Mouse (Mus musculus): ENCODE data around the gene Tulp2. TPM values are rescaled to one million over a fixed set of nuclear protein-coding genes. Genes with fewer than 3 reads are reported as not detected.
A peak's percentile ranks its signal among the peaks of the same experiment; 100 is the strongest.
"Not testable (repeated sequence)": the region's sequence is repeated elsewhere in the genome, so short reads cannot be mapped to it uniquely, and the experiment has no call there.

Tulp2 gene
- polyA plus RNA-seq, 1 experiment from 2014 or later = 1.5 TPM

DNA sequence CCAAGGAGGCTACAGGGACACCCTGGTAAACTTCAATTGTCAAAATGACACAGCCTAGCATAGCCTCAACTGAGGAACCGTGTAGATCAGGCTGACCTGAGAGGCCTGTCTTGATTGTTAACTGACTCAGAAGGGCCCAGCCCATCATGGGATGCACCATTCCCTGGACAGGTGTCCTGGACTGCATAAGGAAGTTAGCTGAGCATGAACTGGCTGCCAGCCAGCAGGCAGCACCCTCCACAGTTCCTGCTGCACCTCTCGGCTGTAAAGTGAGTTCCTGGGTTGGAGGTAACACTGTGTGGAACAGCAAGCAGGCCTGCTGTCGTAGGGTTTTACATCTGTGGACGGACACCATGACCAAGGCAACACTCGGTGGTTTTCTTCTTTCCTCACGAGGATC lies 25.9 kb downstream of the Tulp2 start:
- no peak for ATAC-seq (replicated peaks; ENCODE audit: insufficient number of reproducible peaks, low FRiP score, low TSS enrichment)
- H3K4me2 ChIP-seq = no peak overlapping the region
- 84% methylated on average over 6 of the region's 6 CpGs for WGBS (ENCODE audit: insufficient replicate concordance)
- H3K4me1 ChIP-seq (ENCODE audit: control insufficient read depth, insufficient read depth, low read length) = peaks cover 17% of the 10 kb centered on the region
- H3K9ac ChIP-seq (ENCODE audit: low read depth, low read length) = no peak overlapping the region
- no peaks in the 10 kb centered on the region for H3K27me3 ChIP-seq (ENCODE audit: control insufficient read depth, insufficient read depth, low read length)
- H3K9me3 ChIP-seq (replicated peaks; ENCODE audit: control insufficient read depth, low read length) = no peaks in the 10 kb centered on the region
- H3K36me3 ChIP-seq (ENCODE audit: control insufficient read depth, insufficient read depth, low read length) = peaks cover 11% of the 10 kb centered on the region; the same call in 1 of the 2 replicates
- no peak overlapping the region for H3K4me3 ChIP-seq (ENCODE audit: low read depth, low read length)
- no peak overlapping the region for H3K27ac ChIP-seq (ENCODE audit: low read depth, low read length)

GRCm38 (mm10) chr7:45508561-45508960 lies 26.9 kb downstream of the Tulp2 start:
- no peaks in the 10 kb centered on the region for H3K9me3 ChIP-seq (replicated peaks; ENCODE audit: control insufficient read depth, low read length)
- H3K4me1 ChIP-seq (ENCODE audit: control insufficient read depth, insufficient read depth, low read length) = peaks cover 17% of the 10 kb centered on the region
- peak; percentile 65; the same call in 1 of the 2 replicates for ATAC-seq (replicated peaks; ENCODE audit: insufficient number of reproducible peaks, low FRiP score, low TSS enrichment)
- H3K27me3 ChIP-seq (ENCODE audit: control insufficient read depth, insufficient read depth, low read length) = no peaks in the 10 kb centered on the region
- peaks cover 11% of the 10 kb centered on the region; the same call in 1 of the 2 replicates for H3K36me3 ChIP-seq (ENCODE audit: control insufficient read depth, insufficient read depth, low read length)
- H3K4me2 ChIP-seq = peak overlapping the region; percentile 87
- no peak overlapping the region for H3K27ac ChIP-seq (ENCODE audit: low read depth, low read length)
- WGBS (ENCODE audit: insufficient replicate concordance) = 70% methylated on average over 6 of the region's 6 CpGs
- H3K9ac ChIP-seq (ENCODE audit: low read depth, low read length) = peak overlapping the region; percentile 52
- peak overlapping the region; percentile 56; the same call in 1 of the 2 replicates for H3K4me3 ChIP-seq (ENCODE audit: low read depth, low read length)

DNA sequence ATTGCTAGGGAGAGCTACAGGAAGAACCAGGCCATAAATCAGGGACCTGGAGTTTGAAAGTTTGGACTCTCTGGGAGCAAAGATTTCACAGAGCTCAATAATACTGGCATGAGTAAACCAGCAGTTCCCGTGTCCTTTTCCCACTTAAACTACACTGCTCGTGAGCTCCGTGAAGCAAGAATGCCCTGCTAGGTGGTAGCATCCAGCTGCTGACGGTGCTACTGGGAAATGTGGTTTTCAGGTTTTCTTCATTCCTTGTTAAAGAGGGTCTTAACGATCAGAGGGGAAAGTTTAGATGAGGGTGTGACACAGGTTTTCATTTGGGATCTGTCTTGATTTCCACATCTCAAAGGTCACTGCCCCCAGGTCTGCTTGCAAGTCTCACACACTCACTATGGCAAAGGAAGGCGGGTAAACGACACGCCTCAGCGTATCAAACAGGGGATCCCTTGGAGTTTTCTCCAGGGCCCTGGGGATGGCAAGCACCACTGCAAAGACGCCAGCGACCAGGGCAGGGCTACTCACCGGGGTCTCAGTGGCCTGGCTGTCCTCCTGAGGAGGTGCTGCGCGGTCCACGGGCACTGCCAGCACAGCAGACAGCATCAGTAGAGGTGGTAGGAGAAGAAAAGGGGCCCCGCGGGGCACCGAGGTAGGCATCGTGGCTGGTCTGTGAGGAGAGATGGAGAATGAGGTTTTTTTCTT lies 27.7 kb downstream of the Tulp2 start:
- Histone ChIP-seq H3K9me3 (replicated peaks; ENCODE audit: control insufficient read depth, low read length) (no peaks in the 10 kb centered on the region), H3K4me1 (ENCODE audit: control insufficient read depth, insufficient read depth, low read length) (peaks cover 17% of the 10 kb centered on the region), H3K27ac (ENCODE audit: low read depth, low read length) (peak overlapping the region; percentile 89; the same call in 1 of the 2 replicates), H3K36me3 (ENCODE audit: control insufficient read depth, insufficient read depth, low read length) (peaks cover 11% of the 10 kb centered on the region; the same call in 1 of the 2 replicates), H3K27me3 (ENCODE audit: control insufficient read depth, insufficient read depth, low read length) (no peaks in the 10 kb centered on the region), H3K9ac (ENCODE audit: low read depth, low read length) (peak overlapping the region; percentile 75), H3K4me3 (ENCODE audit: low read depth, low read length) (peak overlapping the region; percentile 56), H3K4me2 (peak overlapping the region; percentile 87)
- WGBS (ENCODE audit: insufficient replicate concordance) = 33% methylated on average over 19 of the region's 19 CpGs
- no peak; the same call in 1 of the 2 replicates for ATAC-seq (replicated peaks; ENCODE audit: insufficient number of reproducible peaks, low FRiP score, low TSS enrichment)

DNA sequence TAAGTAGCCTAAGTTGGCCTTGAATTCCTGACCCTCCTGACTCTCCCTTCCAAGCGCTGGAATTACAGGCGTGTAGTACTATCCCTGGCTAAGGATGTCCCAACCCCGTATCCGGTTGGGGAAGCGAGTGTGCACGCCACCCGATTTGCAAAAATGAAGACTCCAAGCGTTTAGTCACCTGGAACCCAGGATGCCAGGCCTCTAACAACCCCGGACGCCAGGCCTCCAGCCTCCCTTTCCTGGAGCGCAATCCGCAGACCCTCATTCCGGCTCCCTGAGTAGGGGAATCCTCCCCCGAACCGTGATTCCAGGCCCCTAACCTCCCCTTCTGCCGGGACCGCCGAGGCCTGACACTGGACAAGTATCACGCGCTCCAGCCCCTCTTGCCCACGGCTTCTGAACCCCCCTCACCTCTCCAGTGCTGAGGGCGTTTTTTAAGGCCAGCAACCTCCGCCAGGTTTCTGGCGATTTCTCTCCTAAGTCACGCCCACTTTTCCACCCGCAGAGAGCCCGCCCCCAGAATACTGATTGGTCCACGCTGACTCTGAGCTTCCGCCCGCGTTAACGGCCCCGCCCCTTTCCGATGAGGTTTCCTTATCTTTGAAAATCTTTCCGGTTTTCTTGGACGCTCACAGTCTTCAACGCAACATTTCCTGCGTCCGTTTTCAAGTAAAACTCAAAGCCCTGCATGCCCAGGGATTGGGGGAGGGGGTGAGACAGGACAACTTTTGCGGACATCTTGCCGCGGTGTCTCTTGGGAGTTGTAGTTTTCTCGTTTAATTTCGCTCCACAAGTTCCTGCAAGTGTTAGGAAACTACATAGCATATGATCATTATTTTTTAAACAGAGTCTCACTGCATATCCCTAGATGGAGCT lies 28.5 kb downstream of the Tulp2 start, which contains the start of gene Nucb1:
Nucb1 (minus strand) TSS at position 495 of the 876 bp plus-strand sequence.
- Histone ChIP-seq H3K9me3 (replicated peaks; ENCODE audit: control insufficient read depth, low read length) (no peaks in the 10 kb centered on the region), H3K27ac (ENCODE audit: low read depth, low read length) (peak within 1 kb of the TSS; percentile 89), H3K36me3 (ENCODE audit: control insufficient read depth, insufficient read depth, low read length) (peaks cover 9% of the 10 kb centered on the region; the same call in 1 of the 2 replicates), H3K9ac (ENCODE audit: low read depth, low read length) (peak within 1 kb of the TSS; percentile 75), H3K4me1 (ENCODE audit: control insufficient read depth, insufficient read depth, low read length) (peaks cover 17% of the 10 kb centered on the region), H3K4me3 (ENCODE audit: low read depth, low read length) (peak within 1 kb of the TSS; percentile 56), H3K27me3 (ENCODE audit: control insufficient read depth, insufficient read depth, low read length) (no peaks in the 10 kb centered on the region), H3K4me2 (peak within 1 kb of the TSS; percentile 87)
- peak; percentile 80 for ATAC-seq (replicated peaks; ENCODE audit: insufficient number of reproducible peaks, low FRiP score, low TSS enrichment)
- WGBS (ENCODE audit: insufficient replicate concordance) = 1% methylated on average over 44 of the region's 44 CpGs

DNA sequence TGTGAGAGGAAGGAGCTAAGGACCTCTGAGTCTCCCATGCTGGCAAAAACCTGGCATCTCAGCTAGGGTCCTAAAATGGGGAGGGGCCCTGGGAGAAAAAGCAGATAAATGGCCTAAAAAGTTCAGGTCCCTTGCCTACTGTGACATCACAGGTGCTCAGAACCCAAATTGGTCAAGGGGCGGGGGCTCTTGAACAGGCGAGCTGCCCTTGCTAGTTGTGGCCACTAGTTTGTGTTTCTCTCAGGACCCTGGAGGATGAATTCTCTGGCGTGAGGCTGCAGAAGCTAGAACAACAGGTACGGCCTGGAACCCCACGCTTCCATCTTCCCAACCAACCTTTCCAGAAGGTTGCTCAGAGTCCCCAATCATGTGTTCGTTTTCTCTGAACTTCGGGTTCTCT lies 32.7 kb downstream of the Tulp2 start:
- Histone ChIP-seq H3K9me3 (replicated peaks; ENCODE audit: control insufficient read depth, low read length) (no peaks in the 10 kb centered on the region), H3K27ac (ENCODE audit: low read depth, low read length) (no peak overlapping the region), H3K36me3 (ENCODE audit: control insufficient read depth, insufficient read depth, low read length) (no peaks in the 10 kb centered on the region), H3K4me2 (no peak overlapping the region), H3K4me3 (ENCODE audit: low read depth, low read length) (no peak overlapping the region), H3K4me1 (ENCODE audit: control insufficient read depth, insufficient read depth, low read length) (peaks cover 7% of the 10 kb centered on the region), H3K27me3 (ENCODE audit: control insufficient read depth, insufficient read depth, low read length) (no peaks in the 10 kb centered on the region), H3K9ac (ENCODE audit: low read depth, low read length) (no peak overlapping the region)
- WGBS (ENCODE audit: insufficient replicate concordance) = 79% methylated on average over 7 of the region's 7 CpGs
- ATAC-seq (replicated peaks; ENCODE audit: insufficient number of reproducible peaks, low FRiP score, low TSS enrichment) = no peak

GRCm38 (mm10) chr7:45515436-45515835 lies 33.8 kb downstream of the Tulp2 start:
- Histone ChIP-seq H3K4me1 (ENCODE audit: control insufficient read depth, insufficient read depth, low read length) (peaks cover 4% of the 10 kb centered on the region; the same call in 1 of the 2 replicates), H3K27ac (ENCODE audit: low read depth, low read length) (peak overlapping the region; percentile 63), H3K9ac (ENCODE audit: low read depth, low read length) (peak overlapping the region; percentile 43; the same call in 1 of the 2 replicates), H3K27me3 (ENCODE audit: control insufficient read depth, insufficient read depth, low read length) (no peaks in the 10 kb centered on the region), H3K9me3 (replicated peaks; ENCODE audit: control insufficient read depth, low read length) (no peaks in the 10 kb centered on the region), H3K4me2 (peak overlapping the region; percentile 52), H3K36me3 (ENCODE audit: control insufficient read depth, insufficient read depth, low read length) (no peaks in the 10 kb centered on the region), H3K4me3 (ENCODE audit: low read depth, low read length) (no peak overlapping the region)
- ATAC-seq (replicated peaks; ENCODE audit: insufficient number of reproducible peaks, low FRiP score, low TSS enrichment) = peak; percentile 73
- 15% methylated on average over 16 of the region's 16 CpGs for WGBS (ENCODE audit: insufficient replicate concordance)

DNA sequence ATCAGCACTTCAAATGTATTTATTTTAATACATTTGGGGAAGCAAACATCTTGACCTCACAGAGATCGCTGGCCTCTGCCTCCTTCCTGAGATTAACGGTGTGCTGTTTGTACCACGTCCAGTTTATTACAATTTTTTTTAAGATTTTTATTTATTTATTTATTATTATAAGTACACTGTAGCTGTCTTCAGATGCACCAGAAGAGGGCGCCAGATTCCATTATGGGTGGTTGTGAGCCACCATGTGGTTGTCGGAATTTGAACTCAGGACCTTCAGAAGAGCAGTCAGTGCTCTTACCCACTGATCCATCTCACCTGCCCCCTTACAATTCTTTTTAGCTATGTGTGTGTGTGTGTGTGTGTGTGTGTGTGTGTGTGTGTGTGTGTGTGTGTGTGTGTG lies 35.2 kb downstream of the Tulp2 start:
- not testable (repeated sequence) for H3K4me1 ChIP-seq (ENCODE audit: control insufficient read depth, insufficient read depth, low read length); H3K9me3 ChIP-seq (replicated peaks; ENCODE audit: control insufficient read depth, low read length); H3K4me2 ChIP-seq; H3K4me3 ChIP-seq (ENCODE audit: low read depth, low read length); H3K27ac ChIP-seq (ENCODE audit: low read depth, low read length); ATAC-seq (replicated peaks; ENCODE audit: insufficient number of reproducible peaks, low FRiP score, low TSS enrichment); H3K36me3 ChIP-seq (ENCODE audit: control insufficient read depth, insufficient read depth, low read length); H3K9ac ChIP-seq (ENCODE audit: low read depth, low read length); H3K27me3 ChIP-seq (ENCODE audit: control insufficient read depth, insufficient read depth, low read length)
- WGBS (ENCODE audit: insufficient replicate concordance) = 67% methylated on average over 5 of the region's 5 CpGs

GRCm38 (mm10) chr7:45518618-45519017 lies 36.9 kb downstream of the Tulp2 start:
- H3K36me3 ChIP-seq (ENCODE audit: control insufficient read depth, insufficient read depth, low read length) = no peaks in the 10 kb centered on the region
- no peak for ATAC-seq (replicated peaks; ENCODE audit: insufficient number of reproducible peaks, low FRiP score, low TSS enrichment)
- WGBS (ENCODE audit: insufficient replicate concordance) = 93% methylated on average over 16 of the region's 16 CpGs
- peaks cover 10% of the 10 kb centered on the region for H3K4me1 ChIP-seq (ENCODE audit: control insufficient read depth, insufficient read depth, low read length)
- no peak overlapping the region for H3K27ac ChIP-seq (ENCODE audit: low read depth, low read length)
- no peak overlapping the region for H3K4me2 ChIP-seq
- no peaks in the 10 kb centered on the region for H3K27me3 ChIP-seq (ENCODE audit: control insufficient read depth, insufficient read depth, low read length)
- H3K9ac ChIP-seq (ENCODE audit: low read depth, low read length) = no peak overlapping the region
- H3K4me3 ChIP-seq (ENCODE audit: low read depth, low read length) = no peak overlapping the region
- H3K9me3 ChIP-seq (replicated peaks; ENCODE audit: control insufficient read depth, low read length) = no peaks in the 10 kb centered on the region

All from heart, embryonic 11.5 days (tissue).